Mouse (Mus musculus) embryonic stem cell, embryonic (primary cell): ENCODE measurements around the gene Apobec1.

Experiments
- CTCF ChIA-PET, 4 experiments: fragments of 300-600 bp in 2 of 4; fragments of 350-600 bp in 2 of 4; sonication (Branson Sonifier 250); formaldehyde crosslinking; loops; one replicate each; lab custom pipeline; 2022; ENCODE audit warnings: inconsistent platforms in 2 of 4; lab: Charles Lee
- POLR2A ChIA-PET, 4 experiments: fragments of 300-600 bp in 2 of 4; fragments of 350-600 bp in 2 of 4; sonication (Branson Sonifier 250); formaldehyde crosslinking; loops; one replicate each; lab custom pipeline; 2022; ENCODE audit warnings: antibody characterized with exemption in 4 of 4, inconsistent platforms in 1 of 4; lab: Charles Lee

Gene Apobec1

DNA sequence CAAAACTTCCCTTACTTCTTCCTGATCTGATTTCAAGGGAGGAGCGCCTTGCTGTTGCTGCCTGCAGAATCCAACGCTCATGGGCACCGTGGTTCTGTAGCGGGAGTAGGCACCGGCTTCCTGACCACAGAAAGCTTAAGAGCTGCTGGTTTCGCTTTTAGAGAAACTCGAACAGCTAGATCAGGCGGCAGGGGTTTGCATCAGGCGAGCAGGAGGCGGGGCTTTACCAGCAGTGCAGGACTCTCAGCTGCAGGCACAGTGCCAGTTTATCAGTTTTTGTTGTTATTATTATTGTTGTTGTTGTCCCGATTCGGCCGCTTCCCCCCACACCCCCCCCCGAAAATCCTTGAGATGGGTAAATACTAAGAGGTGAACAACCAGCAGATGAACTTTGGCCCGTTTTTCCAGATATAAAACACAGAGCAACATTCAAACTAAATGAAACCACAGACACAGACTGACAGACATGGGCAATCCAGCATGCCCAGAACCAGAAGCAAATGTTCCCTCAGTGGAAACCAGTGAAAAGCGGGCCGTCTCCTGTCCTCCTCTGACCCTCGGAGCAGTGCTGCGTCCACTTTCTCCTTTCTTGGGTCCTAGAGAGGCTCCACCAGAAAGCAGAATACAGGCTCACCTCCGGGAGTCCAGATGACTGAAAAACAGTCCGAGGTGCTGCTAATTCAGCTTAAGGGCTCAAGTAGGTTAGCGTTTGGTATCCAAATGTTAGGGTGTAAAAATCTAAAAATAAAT lies at the start of gene Apobec1:
Gene Apobec1 (minus strand): TSS at position 203 of the 750 bp plus-strand sequence.
- ChIA-PET CTCF (interaction anchor here in 3 of 4 experiments (0.6 to 1.6 kb wide), 6 partner anchors 9 to 106 kb away, joined by 3 to 7 read pairs (median 4); no protein-coding TSS in a partner anchor), POLR2A (interaction anchor here in 3 of 4 experiments (0.6 to 1.9 kb wide), 20 partner anchors 8 to 228 kb away, joined by 3 to 11 read pairs (median 4); partner anchors contain the start of genes Gdf3 (in 2 of the 3) and Dppa3 (in 1 of the 3))

DNA sequence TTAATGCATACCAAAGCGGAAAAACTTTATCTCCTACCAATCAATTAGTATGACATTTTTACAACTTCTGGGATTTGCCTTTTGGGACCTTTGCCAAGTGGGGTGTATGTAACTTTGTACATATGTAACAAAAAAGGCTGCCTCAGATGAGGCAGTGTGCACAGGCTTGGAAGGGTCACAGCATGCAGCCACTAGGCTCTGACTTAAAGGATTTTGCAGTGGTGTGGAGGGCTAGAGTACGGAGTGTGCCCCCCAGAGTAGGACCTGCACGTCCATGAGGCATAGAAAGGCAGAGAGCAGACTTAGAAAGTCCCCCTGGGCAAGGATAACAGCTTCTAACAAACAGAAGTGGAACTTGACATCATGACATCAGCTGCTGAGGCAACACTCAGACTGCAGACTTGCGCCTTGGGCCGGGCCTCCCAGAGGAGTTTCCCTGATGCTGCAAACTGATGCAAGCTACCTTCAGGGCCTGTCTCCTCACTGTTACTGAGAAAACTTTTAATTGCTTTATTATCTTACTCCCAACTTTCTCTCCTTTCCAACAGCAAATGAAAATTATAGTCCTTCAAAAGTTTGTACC lies 48.2 kb upstream of the Apobec1 start:
- ChIA-PET POLR2A (interaction anchor here in 1 of 4 experiments (1.0 kb wide), 1 partner anchor 9 kb away, joined by 3 read pairs; no protein-coding TSS in a partner anchor), CTCF (interaction anchor here in 1 of 4 experiments (0.6 to 1.4 kb wide), 2 partner anchors 8 to 138 kb away, joined by 3 to 5 read pairs; no protein-coding TSS in a partner anchor)

DNA sequence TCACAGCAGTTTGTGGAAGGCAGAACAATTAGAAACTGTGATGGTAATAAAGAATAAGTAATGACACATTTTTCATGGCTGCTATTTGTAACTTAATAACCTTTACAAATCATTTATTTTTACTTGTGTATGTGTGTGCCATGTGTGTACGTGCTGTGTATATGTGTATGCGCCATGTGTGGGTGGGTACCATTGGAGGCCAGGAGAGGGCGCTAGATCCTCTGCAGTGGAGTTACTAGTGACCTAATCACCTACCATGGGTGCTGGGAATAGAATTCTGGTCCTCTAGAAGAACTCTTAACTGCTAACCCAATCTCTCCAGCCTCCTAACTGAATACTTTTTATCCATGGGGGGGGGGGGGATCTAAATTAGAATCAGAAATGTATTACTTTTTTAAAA lies 47.7 kb upstream of the Apobec1 start:
- ChIA-PET POLR2A (interaction anchor here in 1 of 4 experiments (0.7 kb wide), 1 partner anchor 42 kb away, joined by 3 read pairs; no protein-coding TSS in a partner anchor), CTCF (no interaction called here)

DNA sequence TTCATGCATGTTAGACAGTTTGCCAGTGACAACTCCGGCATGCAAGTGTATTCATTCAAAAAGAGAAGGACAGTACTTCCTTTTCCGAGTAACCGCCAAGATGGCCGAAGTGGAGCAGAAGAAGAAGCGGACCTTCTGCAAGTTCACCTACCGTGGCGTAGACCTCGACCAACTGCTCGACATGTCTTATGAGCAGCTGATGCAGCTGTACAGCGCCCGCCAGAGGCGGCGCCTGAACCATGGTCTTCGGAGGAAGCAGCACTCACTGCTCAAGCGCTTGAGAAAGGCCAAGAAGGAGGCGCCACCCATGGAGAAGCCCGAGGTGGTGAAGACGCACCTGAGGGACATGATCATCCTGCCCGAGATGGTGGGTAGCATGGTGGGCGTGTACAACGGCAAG lies 42.0 kb upstream of the Apobec1 start:
- ChIA-PET CTCF (interaction anchor here in 2 of 4 experiments (0.6 to 1.1 kb wide), 3 partner anchors 11 to 63 kb away, joined by 3 to 4 read pairs (median 3); partner anchors contain the start of gene Nanog (in 1 of the 2)), POLR2A (interaction anchor here in 2 of 4 experiments (0.7 to 2.1 kb wide), 8 partner anchors 9 to 59 kb away, joined by 3 to 10 read pairs (median 3); partner anchors contain the start of gene Gdf3 (in 1 of the 2))

DNA sequence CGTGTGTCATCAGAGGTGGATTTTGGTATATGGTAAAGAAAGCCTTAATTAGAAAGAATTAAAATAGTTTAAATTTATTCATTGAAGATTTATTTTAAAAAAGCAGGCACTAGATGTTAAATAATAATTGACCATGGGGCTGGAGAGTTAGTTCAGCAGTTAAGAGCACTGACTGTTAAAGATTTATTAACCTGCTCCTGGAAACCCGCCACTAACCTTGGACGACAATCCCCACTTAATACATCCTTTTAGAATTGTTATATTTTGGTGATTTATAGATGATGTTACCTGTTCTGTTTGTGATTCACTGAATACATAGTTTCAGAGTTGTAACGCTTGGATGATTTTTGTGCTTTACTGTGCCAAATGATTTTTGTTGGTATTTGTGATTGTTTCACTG lies 35.3 kb upstream of the Apobec1 start:
- CTCF ChIA-PET = interaction anchor here in 2 of 4 experiments (0.7 to 1.0 kb wide), 2 partner anchors 26 to 32 kb away, joined by 3 to 9 read pairs; no protein-coding TSS in a partner anchor

GRCm38 (mm10) chr6:122636666-122637065 lies 34.4 kb upstream of the Apobec1 start:
- CTCF ChIA-PET = interaction anchor here in 3 of 4 experiments (0.6 to 2.0 kb wide), 5 partner anchors 12 to 83 kb away, joined by 3 to 7 read pairs (median 4); partner anchors contain the start of gene Aicda (in 1 of the 3)
- POLR2A ChIA-PET = interaction anchor here in 2 of 4 experiments (0.6 to 15.9 kb wide), 8 partner anchors 8 to 41 kb away, joined by 3 to 243 read pairs (median 4); partner anchors contain the start of genes Gdf3 (in 2 of the 2) and Dppa3 (in 1 of the 2)

More for the DNA sequence above, 35.3 kb upstream of the Apobec1 start:
- POLR2A ChIA-PET = interaction anchor here in 2 of 4 experiments (1.1 to 15.9 kb wide), 6 partner anchors 12 to 60 kb away, joined by 3 to 243 read pairs (median 5); partner anchors contain the start of genes Gdf3 (in 2 of the 2) and Dppa3 (in 1 of the 2)

- ChIA-PET CTCF (interaction anchor here (0.5 to 2.0 kb wide), 9 partner anchors 8 to 1946 kb away, joined by 3 to 7 read pairs (median 3); no protein-coding TSS in a partner anchor), POLR2A (interaction anchor here (0.6 to 15.9 kb wide), 7 partner anchors 9 to 81 kb away, joined by 3 to 243 read pairs (median 5); partner anchors contain the start of genes Gdf3 (in 2 of the 4) and Dppa3 (in 1 of the 4))
These were observed 33.1 kb upstream of the Apobec1 start for GRCm38 (mm10) chr6:122635315-122635714.

- ChIA-PET POLR2A (interaction anchor here in 3 of 4 experiments (0.5 to 15.9 kb wide), 7 partner anchors 10 to 259 kb away, joined by 3 to 243 read pairs (median 3); partner anchors contain the start of gene Gdf3 (in 2 of the 3)), CTCF (interaction anchor here (0.5 to 2.1 kb wide), 8 partner anchors 9 to 144 kb away, joined by 3 to 8 read pairs (median 4); no protein-coding TSS in a partner anchor)
These were observed 31.2 kb upstream of the Apobec1 start for GRCm38 (mm10) chr6:122633411-122633810.

DNA sequence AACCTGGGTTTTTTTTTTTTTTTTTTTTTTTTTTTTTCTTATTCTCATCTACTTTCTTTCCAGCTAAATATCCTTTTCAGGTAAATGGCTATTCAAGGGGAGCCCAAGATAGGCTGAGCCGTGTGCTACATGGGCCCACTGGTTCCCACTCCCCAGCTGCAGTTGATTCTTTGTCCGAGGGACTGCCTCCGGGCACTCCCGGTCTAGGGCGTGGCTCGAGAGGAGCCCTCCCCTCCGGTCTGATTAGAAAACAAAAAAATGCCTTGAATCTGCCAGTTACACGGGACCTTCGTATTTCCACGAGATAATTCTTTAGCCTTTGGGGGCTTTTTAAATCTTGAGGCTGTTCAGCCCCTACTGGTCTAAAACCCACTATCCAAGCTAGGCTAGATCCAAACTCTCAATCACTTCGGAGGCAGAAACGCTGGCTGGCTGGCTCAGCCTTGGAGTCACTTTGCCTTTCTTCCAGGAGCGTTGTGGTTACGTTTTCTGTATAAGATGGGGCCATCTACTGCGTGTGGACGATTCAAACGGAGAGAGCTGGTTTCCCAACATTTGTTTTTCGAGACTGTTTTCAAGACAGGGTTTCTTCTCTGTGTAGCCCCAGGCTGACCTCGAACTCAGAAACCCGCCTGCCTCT lies 25.3 kb upstream of the Apobec1 start:
- ChIA-PET CTCF (interaction anchor here in 3 of 4 experiments (0.5 to 1.9 kb wide), 13 partner anchors 14 to 1915 kb away, joined by 3 to 12 read pairs (median 5); partner anchors contain the start of gene Gdf3 (in 1 of the 3)), POLR2A (interaction anchor here (0.5 to 15.9 kb wide), 31 partner anchors 8 to 286 kb away, joined by 3 to 257 read pairs (median 3); partner anchors contain the start of gene Gdf3 (in 3 of the 4))

DNA sequence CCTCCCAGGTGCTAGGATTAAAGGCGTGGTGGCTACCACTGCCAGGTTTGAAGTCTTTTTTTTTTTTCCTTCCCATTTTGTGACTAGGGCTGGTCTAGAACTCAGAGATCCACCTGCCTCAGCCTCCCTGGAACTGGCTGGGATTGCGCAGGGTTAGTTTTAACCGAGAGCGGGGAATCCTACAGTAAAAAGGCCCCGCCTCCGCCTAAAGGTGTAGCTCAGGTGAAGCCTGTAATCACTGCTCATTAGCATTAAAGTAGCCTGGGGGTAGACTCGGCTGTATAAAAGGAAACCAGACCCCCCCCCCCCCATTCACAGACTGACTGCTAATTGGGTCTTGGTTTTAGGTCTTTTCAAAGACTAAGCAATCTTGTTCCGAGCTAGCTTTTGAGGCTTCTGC lies 23.9 kb upstream of the Apobec1 start, which contains the start of gene Dppa3:
Gene Dppa3 (plus strand): TSS at position 301 of the 400 bp plus-strand sequence.
- POLR2A ChIA-PET = interaction anchor here in 3 of 4 experiments (0.6 to 15.9 kb wide), 22 partner anchors 8 to 318 kb away, joined by 3 to 257 read pairs (median 4); partner anchors contain the start of genes Gdf3 (in 3 of the 3), Aicda (in 1 of the 3), Apobec1 (in 1 of the 3) and M6pr (in 1 of the 3)
- CTCF ChIA-PET = interaction anchor here in 3 of 4 experiments (0.6 to 1.9 kb wide), 8 partner anchors 12 to 364 kb away, joined by 3 to 9 read pairs (median 4); partner anchors contain the start of gene Gdf3 (in 1 of the 3)

DNA sequence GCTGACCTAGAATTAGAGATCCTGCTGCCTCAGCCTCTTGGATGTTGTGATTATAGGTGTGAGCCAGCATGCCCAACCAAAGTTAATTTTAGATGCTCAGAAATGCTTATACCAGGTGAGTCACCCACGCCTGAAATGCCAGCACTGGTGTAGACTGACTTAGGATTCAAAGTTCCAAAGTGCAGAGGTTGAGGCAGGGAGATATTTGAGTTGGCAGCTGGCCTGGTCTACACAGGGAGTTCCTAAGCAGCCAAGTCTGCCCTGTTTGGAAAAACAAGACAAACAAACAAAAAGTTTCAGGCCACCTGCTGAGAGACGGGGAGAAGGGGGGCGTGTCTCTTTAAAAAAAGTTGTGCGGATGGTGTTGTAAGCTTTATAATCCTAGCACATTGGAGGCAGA lies 22.9 kb upstream of the Apobec1 start:
- ChIA-PET POLR2A (interaction anchor here (0.6 to 15.9 kb wide), 35 partner anchors 9 to 317 kb away, joined by 3 to 257 read pairs (median 4); partner anchors contain the start of genes Gdf3 (in 4 of the 4), Apobec1 (in 2 of the 4), M6pr (in 1 of the 4) and Nanog (in 1 of the 4)), CTCF (interaction anchor here in 3 of 4 experiments (0.5 to 1.8 kb wide), 11 partner anchors 8 to 117 kb away, joined by 3 to 17 read pairs (median 4); no protein-coding TSS in a partner anchor)

- CTCF ChIA-PET = interaction anchor here in 2 of 4 experiments (0.6 to 1.8 kb wide), 12 partner anchors 9 to 68 kb away, joined by 3 to 11 read pairs (median 4); no protein-coding TSS in a partner anchor
- POLR2A ChIA-PET = interaction anchor here (0.6 to 15.9 kb wide), 35 partner anchors 8 to 316 kb away, joined by 3 to 257 read pairs (median 4); partner anchors contain the start of genes Gdf3 (in 4 of the 4), Apobec1 (in 2 of the 4), M6pr (in 1 of the 4) and Nanog (in 1 of the 4)
These were observed 22.2 kb upstream of the Apobec1 start for GRCm38 (mm10) chr6:122624480-122624879.

GRCm38 (mm10) chr6:122621066-122621465 lies 18.8 kb upstream of the Apobec1 start:
- ChIA-PET POLR2A (interaction anchor here in 2 of 4 experiments (0.6 to 13.2 kb wide), 5 partner anchors 10 to 1356 kb away, joined by 3 to 257 read pairs (median 4); partner anchors contain the start of gene Gdf3 (in 2 of the 2)), CTCF (interaction anchor here in 1 of 4 experiments (0.8 kb wide), 1 partner anchor 59 kb away, joined by 3 read pairs; no protein-coding TSS in a partner anchor)

DNA sequence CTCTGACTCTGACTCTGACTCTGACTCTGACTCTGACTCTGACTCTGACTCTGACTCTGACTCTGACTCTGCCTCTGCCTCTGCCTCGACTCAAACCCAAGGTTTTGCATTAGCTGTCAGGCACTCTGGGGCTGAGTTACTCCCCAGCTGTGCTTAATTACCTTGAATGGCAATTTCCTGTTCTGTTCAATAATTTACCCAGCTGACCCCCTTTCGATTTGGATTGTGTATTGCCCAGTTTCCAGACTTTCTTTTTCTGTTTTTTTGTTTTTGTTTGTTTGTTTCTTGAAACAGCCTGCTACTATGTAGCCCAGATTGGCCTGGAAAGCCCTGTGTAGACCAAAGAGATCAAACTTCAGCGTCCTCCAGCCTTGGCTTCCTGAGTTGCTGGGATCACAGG lies 13.8 kb upstream of the Apobec1 start:
- ChIA-PET CTCF (interaction anchor here in 1 of 4 experiments (0.6 kb wide), 1 partner anchor 16 kb away, joined by 3 read pairs; no protein-coding TSS in a partner anchor), POLR2A (interaction anchor here in 1 of 4 experiments (1.4 kb wide), 1 partner anchor 9 kb away, joined by 6 read pairs; no protein-coding TSS in a partner anchor)

- ChIA-PET POLR2A (interaction anchor here in 3 of 4 experiments (0.6 to 10.4 kb wide), 16 partner anchors 8 to 115 kb away, joined by 3 to 243 read pairs (median 4); partner anchors contain the start of genes Apobec1 (in 1 of the 3) and Dppa3 (in 1 of the 3)), CTCF (interaction anchor here (0.6 to 2.2 kb wide), 43 partner anchors 9 to 1043 kb away, joined by 3 to 17 read pairs (median 4); partner anchors contain the start of genes Dppa3 (in 2 of the 4), Aicda (in 1 of the 4), Apobec1 (in 1 of the 4) and Rimklb (in 1 of the 4))
These were observed 11.8 kb upstream of the Apobec1 start for GRCm38 (mm10) chr6:122614047-122614446.
